Mouse (Mus musculus): Measurements from ENCODE around the gene Adam23.
"Not testable (repeated sequence)": the region's sequence is repeated elsewhere in the genome, so short reads cannot be mapped to it uniquely, and the experiment has no call there.

Gene Adam23

GRCm38 (mm10) chr1:63579153-63579552 lies 133.5 kb downstream of the Adam23 start:
- DNase-seq (ENCODE audit: low spot score): no peak

- DNase-seq (ENCODE audit: low spot score): no peak
Measured at GRCm38 (mm10) chr1:63586869-63587268, 141.2 kb downstream of the Adam23 start.

GRCm38 (mm10) chr1:63603870-63604500 lies 158.3 kb downstream of the Adam23 start:
- no peak for DNase-seq (ENCODE audit: low spot score)

GRCm38 (mm10) chr1:63609613-63610012 lies 163.9 kb downstream of the Adam23 start:
- no peak for DNase-seq (ENCODE audit: low spot score)

GRCm38 (mm10) chr1:63614594-63614993 lies 168.9 kb downstream of the Adam23 start:
- peak; percentile 60 for DNase-seq (ENCODE audit: low spot score)

GRCm38 (mm10) chr1:63615668-63616067 lies 170.0 kb downstream of the Adam23 start, which contains the start of gene Gm39653:
Gm39653 (plus strand) TSS chr1:63615968.
- no peak for DNase-seq (ENCODE audit: low spot score)

GRCm38 (mm10) chr1:63628211-63628610 lies 182.5 kb downstream of the Adam23 start:
- no peak for DNase-seq (ENCODE audit: low spot score)

GRCm38 (mm10) chr1:63630390-63630789 lies 184.7 kb downstream of the Adam23 start:
- not testable (repeated sequence) for DNase-seq (ENCODE audit: low spot score)

- no peak for DNase-seq (ENCODE audit: low spot score)
Measured at GRCm38 (mm10) chr1:63639921-63640320, 194.2 kb downstream of the Adam23 start.

Data from ovary, postnatal 14 days (tissue).